Mouse (Mus musculus): ENCODE results near the gene Atp5mpl. TPM values are rescaled to one million over a fixed set of nuclear protein-coding genes. Genes with fewer than 3 reads are reported as not detected.
"Not testable (repeated sequence)": the region's sequence is repeated elsewhere in the genome, so short reads cannot be mapped to it uniquely, and the experiment has no call there.

Atp5mpl gene
- polyA plus RNA-seq, 1 experiment from 2014 or later = 1,000 TPM

DNA sequence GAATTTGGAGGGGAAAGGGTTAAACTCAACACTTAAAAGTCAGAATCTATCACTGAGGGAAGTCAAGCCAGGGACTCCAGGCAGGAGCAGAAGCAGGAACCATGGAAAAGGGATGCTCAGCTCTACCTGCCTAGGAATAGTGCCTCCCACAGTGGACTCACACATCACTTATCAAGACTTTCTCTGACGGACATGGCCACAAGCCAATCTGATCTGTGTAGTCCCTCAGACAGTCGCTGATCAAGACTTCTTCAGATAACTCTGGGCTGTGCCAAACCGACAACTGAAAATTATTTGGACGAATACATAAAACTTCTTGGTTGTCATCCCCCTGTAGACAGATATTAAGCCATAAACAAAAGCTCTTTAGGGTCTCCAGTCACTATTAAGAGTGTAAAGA, 3.3 kb upstream of the Atp5mpl start:
- Histone ChIP-seq H3K9me3 (ENCODE audit: control insufficient read depth, low read length) (no peaks in the 10 kb centered on the region), H3K4me2 (ENCODE audit: low read length) (no peak overlapping the region), H3K27ac (ENCODE audit: low read depth) (no peak overlapping the region), H3K4me1 (replicated peaks; ENCODE audit: control insufficient read depth, insufficient read depth, low read length) (peaks cover 9% of the 10 kb centered on the region), H3K36me3 (ENCODE audit: control insufficient read depth, insufficient read depth, low read length) (0 out of 2 replicates have a peak, but pooled peaks cover 3% of the 10 kb centered on the region), H3K27me3 (replicated peaks; ENCODE audit: control insufficient read depth, insufficient read depth, low read length) (no peaks in the 10 kb centered on the region), H3K4me3 (ENCODE audit: low read depth, low read length) (no peak overlapping the region), H3K9ac (ENCODE audit: low read length) (no peak overlapping the region)
- ATAC-seq (replicated peaks; ENCODE audit: low FRiP score, low TSS enrichment, low read depth) = no peak
- no peak for DNase-seq (ENCODE audit: low spot score)
- WGBS = 84% methylated on average over 4 of the region's 4 CpGs

DNA sequence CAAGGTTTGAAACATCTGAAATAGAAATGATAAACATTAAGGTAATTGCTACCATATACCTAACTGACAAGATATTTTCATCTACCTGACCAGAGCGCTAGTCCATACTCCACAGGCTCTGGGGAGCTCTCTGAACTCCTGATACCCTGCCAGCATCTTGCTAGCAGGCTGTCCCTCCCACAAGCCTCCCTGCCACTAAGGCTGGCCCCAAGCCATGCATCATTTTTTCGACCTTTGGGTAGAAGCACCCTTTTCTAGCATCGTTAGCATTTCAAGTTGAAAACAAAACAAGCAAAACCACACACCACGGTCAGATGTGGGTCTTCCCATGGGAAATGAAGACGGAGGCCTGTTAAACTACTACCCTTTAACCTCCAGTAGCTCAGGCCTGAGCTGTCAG, 3.4 kb downstream of the Atp5mpl start:
- H3K4me2 ChIP-seq (ENCODE audit: low read length) = no peak overlapping the region
- no peaks in the 10 kb centered on the region for H3K9me3 ChIP-seq (ENCODE audit: control insufficient read depth, low read length)
- H3K4me3 ChIP-seq (ENCODE audit: low read depth, low read length) = no peak overlapping the region
- ATAC-seq (replicated peaks; ENCODE audit: low FRiP score, low TSS enrichment, low read depth) = no peak
- peaks cover 47% of the 10 kb centered on the region for H3K36me3 ChIP-seq (ENCODE audit: control insufficient read depth, insufficient read depth, low read length)
- H3K9ac ChIP-seq (ENCODE audit: low read length) = no peak overlapping the region
- WGBS = 87% methylated on average over 5 of the region's 5 CpGs
- no peaks in the 10 kb centered on the region for H3K27me3 ChIP-seq (replicated peaks; ENCODE audit: control insufficient read depth, insufficient read depth, low read length)
- DNase-seq (ENCODE audit: low spot score) = no peak
- H3K4me1 ChIP-seq (replicated peaks; ENCODE audit: control insufficient read depth, insufficient read depth, low read length) = peaks cover 9% of the 10 kb centered on the region
- H3K27ac ChIP-seq (ENCODE audit: low read depth) = no peak overlapping the region

DNA sequence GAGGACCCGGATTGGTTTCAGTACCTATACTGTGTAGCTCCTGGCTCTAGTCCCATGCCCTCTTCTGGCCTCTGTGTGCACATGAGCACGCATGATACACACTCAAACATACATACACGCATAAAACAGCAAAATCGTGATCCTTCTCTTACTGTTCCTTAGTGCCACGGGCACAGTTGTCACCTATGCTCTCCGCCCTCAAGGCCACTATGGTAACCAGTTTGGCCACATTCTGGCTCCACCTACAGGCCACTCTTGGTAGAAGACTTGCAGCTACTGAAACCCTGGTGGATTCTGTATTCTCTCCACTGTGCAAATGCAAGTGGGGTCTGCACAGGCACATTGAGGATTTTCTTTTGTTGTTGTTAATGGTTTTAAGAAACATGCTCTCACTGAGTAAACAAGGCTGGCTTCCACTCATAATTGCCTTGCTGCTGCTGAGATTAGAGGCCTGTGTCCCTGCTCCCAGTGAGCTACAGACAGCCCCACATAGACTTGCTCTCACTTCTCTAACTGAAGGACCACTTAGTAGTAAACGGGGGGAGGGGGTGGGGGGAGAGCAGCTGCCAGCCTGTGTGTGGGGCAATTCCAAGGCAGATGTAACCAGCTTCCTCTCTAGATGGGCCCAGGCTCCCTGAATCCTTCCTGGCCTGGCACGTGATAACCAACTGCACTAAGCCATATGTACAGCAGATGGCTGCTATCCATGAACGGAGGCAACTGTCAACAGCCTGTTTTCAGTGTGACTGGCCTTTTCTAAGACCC, 8.5 kb downstream of the Atp5mpl start:
- H3K4me1 ChIP-seq (replicated peaks; ENCODE audit: control insufficient read depth, insufficient read depth, low read length) = no peaks in the 10 kb centered on the region
- no peak overlapping the region for H3K27ac ChIP-seq (ENCODE audit: low read depth)
- H3K9ac ChIP-seq (ENCODE audit: low read length) = no peak overlapping the region
- 43% methylated on average over 9 of the region's 9 CpGs for WGBS
- ATAC-seq (replicated peaks; ENCODE audit: low FRiP score, low TSS enrichment, low read depth) (peak; percentile 81), DNase-seq (ENCODE audit: low spot score) (peak; percentile 85)
- H3K4me2 ChIP-seq (ENCODE audit: low read length) = no peak overlapping the region
- no peak overlapping the region for H3K4me3 ChIP-seq (ENCODE audit: low read depth, low read length)
- H3K36me3 ChIP-seq (ENCODE audit: control insufficient read depth, insufficient read depth, low read length) = peaks cover 39% of the 10 kb centered on the region
- no peaks in the 10 kb centered on the region for H3K9me3 ChIP-seq (ENCODE audit: control insufficient read depth, low read length)
- H3K27me3 ChIP-seq (replicated peaks; ENCODE audit: control insufficient read depth, insufficient read depth, low read length) = no peaks in the 10 kb centered on the region

DNA sequence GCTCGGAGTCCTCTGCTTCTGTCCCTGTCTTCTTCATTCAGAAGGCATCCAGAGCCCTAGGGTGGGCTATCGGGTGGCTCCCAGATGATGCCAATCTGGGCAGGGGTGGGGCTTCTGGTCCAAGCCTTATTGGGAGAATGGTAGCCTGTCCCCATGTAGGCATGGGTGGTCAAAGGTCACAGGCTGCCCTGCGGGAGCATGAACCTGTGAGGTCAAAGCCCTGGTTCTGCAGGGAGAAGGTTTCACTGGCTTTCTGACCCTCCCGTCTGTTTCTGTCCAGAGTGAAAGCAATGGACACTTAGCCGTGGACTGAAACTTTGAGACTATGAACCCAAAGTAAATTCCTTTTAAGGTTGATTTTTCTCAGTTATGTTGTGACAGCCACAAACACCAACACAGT, 10.6 kb downstream of the Atp5mpl start:
- no peak for DNase-seq (ENCODE audit: low spot score)
- WGBS = 71% methylated on average over 5 of the region's 5 CpGs
- no peaks in the 10 kb centered on the region for H3K27me3 ChIP-seq (replicated peaks; ENCODE audit: control insufficient read depth, insufficient read depth, low read length)
- H3K4me2 ChIP-seq (ENCODE audit: low read length) = no peak overlapping the region
- ATAC-seq (replicated peaks; ENCODE audit: low FRiP score, low TSS enrichment, low read depth) = no peak
- no peak overlapping the region for H3K9ac ChIP-seq (ENCODE audit: low read length)
- H3K36me3 ChIP-seq (ENCODE audit: control insufficient read depth, insufficient read depth, low read length) = peaks cover 20% of the 10 kb centered on the region
- H3K4me3 ChIP-seq (ENCODE audit: low read depth, low read length) = no peak overlapping the region
- H3K27ac ChIP-seq (ENCODE audit: low read depth) = no peak overlapping the region
- H3K4me1 ChIP-seq (replicated peaks; ENCODE audit: control insufficient read depth, insufficient read depth, low read length) = peaks cover 6% of the 10 kb centered on the region; the same call in 1 of the 2 replicates
- H3K9me3 ChIP-seq (ENCODE audit: control insufficient read depth, low read length) = no peaks in the 10 kb centered on the region

DNA sequence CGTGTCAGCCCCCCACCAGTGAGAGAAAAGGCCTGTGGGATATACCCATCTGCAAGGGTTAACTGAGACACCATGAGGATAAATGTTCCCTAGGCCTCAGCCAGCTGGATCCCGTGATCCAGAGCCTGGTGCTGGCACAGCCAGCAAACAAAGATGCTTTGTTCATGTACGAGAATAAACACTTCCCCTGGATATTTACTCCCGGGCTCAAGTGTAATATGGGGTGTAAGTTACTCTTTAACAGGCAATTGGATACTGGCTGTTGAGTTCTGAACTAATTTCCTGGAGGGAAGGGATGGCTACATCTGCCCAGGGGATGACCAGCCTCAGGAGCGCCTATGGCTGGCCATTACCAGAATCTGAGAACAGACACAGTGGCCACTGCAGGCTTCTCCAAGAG, 15.1 kb downstream of the Atp5mpl start:
- Histone ChIP-seq H3K4me3 (ENCODE audit: low read depth, low read length) (no peak overlapping the region), H3K9ac (ENCODE audit: low read length) (no peak overlapping the region), H3K27me3 (replicated peaks; ENCODE audit: control insufficient read depth, insufficient read depth, low read length) (no peaks in the 10 kb centered on the region), H3K4me1 (replicated peaks; ENCODE audit: control insufficient read depth, insufficient read depth, low read length) (peaks cover 10% of the 10 kb centered on the region; the same call in 1 of the 2 replicates), H3K4me2 (ENCODE audit: low read length) (no peak overlapping the region), H3K9me3 (ENCODE audit: control insufficient read depth, low read length) (no peaks in the 10 kb centered on the region), H3K36me3 (ENCODE audit: control insufficient read depth, insufficient read depth, low read length) (no peaks in the 10 kb centered on the region), H3K27ac (ENCODE audit: low read depth) (peak overlapping the region; percentile 41; the same call in 1 of the 2 replicates)
- ATAC-seq (replicated peaks; ENCODE audit: low FRiP score, low TSS enrichment, low read depth) = peak; percentile 38; the same call in 1 of the 2 replicates
- no peak for DNase-seq (ENCODE audit: low spot score)
- 34% methylated on average over 5 of the region's 5 CpGs for WGBS

DNA sequence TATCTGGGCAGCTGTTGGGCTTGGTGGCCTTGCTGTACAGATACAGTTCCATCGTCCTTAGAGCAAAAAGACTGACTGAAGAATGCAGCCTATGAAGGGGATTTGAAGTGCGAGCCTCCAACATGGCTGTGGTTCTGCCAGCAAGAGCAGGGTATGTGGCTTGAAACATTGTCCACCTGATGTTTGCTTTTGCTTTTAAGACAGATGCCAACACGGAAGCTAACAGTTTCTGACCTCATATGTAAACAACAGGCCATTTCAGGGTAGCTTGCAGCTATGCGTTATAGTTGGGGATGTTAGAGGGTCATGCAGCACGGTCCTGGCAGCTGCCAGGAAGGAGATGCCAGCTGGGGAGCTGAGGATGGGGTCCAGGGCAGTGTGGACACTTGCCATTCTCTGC, 16.3 kb downstream of the Atp5mpl start:
- Histone ChIP-seq H3K4me1 (replicated peaks; ENCODE audit: control insufficient read depth, insufficient read depth, low read length) (peaks cover 16% of the 10 kb centered on the region), H3K4me3 (ENCODE audit: low read depth, low read length) (no peak overlapping the region), H3K27me3 (replicated peaks; ENCODE audit: control insufficient read depth, insufficient read depth, low read length) (no peaks in the 10 kb centered on the region), H3K27ac (ENCODE audit: low read depth) (no peak overlapping the region), H3K9ac (ENCODE audit: low read length) (no peak overlapping the region), H3K4me2 (ENCODE audit: low read length) (no peak overlapping the region), H3K36me3 (ENCODE audit: control insufficient read depth, insufficient read depth, low read length) (no peaks in the 10 kb centered on the region), H3K9me3 (ENCODE audit: control insufficient read depth, low read length) (no peaks in the 10 kb centered on the region)
- no peak for ATAC-seq (replicated peaks; ENCODE audit: low FRiP score, low TSS enrichment, low read depth)
- WGBS = 53% methylated on average over 5 of the region's 5 CpGs
- no peak for DNase-seq (ENCODE audit: low spot score)

DNA sequence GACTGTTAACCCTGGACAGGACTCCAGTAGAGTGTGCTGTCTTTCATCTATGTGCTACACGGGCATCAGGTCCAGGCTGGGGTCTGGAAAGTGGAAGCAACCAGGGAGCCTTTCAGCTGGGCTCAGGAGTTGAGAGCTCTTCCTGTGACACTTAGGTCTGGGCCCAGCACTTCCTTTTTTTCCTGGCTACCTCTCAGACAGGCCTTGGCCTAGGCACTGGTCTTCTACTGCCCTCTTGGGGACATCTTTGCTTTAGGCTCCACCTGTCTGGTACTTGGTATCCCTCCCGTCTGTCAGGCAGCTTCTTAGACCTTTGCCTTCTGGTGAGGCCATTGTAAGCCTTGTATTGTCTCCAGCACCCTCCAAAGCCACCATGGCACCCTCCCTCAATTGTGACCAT, 20.1 kb downstream of the Atp5mpl start:
- Histone ChIP-seq H3K4me1 (replicated peaks; ENCODE audit: control insufficient read depth, insufficient read depth, low read length) (peaks cover 33% of the 10 kb centered on the region), H3K27me3 (replicated peaks; ENCODE audit: control insufficient read depth, insufficient read depth, low read length) (no peaks in the 10 kb centered on the region), H3K36me3 (ENCODE audit: control insufficient read depth, insufficient read depth, low read length) (no peaks in the 10 kb centered on the region), H3K4me2 (ENCODE audit: low read length) (no peak overlapping the region), H3K4me3 (ENCODE audit: low read depth, low read length) (no peak overlapping the region), H3K27ac (ENCODE audit: low read depth) (no peak overlapping the region), H3K9me3 (ENCODE audit: control insufficient read depth, low read length) (no peaks in the 10 kb centered on the region), H3K9ac (ENCODE audit: low read length) (no peak overlapping the region)
- DNase-seq (ENCODE audit: low spot score) (no peak), ATAC-seq (replicated peaks; ENCODE audit: low FRiP score, low TSS enrichment, low read depth) (peak; percentile 17; the same call in 1 of the 2 replicates)
- 27% methylated on average over 2 of the region's 2 CpGs for WGBS

DNA sequence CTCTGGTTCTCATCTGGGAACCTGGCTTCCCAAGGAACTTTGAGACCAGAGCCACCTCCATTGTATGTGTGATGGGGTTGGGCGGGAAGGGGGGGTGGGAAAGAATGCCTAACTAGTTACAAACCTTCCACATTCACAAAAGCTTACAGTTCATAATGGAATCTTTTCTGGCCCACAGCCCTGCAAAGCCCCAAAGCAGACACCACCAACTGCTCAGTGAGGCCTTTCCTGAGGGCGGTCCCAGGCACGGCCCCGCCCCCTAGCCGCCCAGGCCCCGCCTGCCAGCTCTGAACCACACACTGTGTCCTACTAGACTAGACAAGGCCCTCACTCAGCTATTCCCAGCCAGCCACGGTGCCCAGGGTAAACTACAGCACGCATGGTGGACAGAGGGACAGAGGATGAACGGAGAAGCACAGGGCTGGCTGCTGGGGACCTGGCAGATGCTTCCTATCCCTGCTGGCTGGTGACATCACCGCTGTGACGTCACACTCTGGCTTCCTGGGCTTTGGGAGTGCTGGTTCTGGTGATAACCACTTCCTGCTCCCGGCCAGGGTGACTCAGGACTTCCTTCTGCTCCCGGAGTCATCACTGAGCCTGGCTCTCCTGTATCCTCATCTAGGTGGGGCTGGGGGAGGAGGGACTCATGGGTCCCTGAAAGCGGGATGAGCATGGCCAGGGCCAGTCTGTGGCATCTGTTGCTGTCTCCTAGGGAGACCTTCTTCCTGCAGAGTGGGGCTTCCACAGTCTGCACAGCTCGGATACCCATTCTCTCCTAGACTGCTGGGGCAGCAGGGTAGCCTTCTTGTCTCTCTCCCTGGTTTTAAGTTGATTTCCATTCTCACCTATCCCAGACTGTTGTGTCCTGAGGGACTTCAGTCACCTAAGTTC, 20.8 kb downstream of the Atp5mpl start:
- H3K4me3 ChIP-seq (ENCODE audit: low read depth, low read length); DNase-seq (ENCODE audit: low spot score); H3K27me3 ChIP-seq (replicated peaks; ENCODE audit: control insufficient read depth, insufficient read depth, low read length); H3K9me3 ChIP-seq (ENCODE audit: control insufficient read depth, low read length); H3K36me3 ChIP-seq (ENCODE audit: control insufficient read depth, insufficient read depth, low read length); H3K9ac ChIP-seq (ENCODE audit: low read length); H3K4me2 ChIP-seq (ENCODE audit: low read length): not testable (repeated sequence)
- peak; percentile 64 for ATAC-seq (replicated peaks; ENCODE audit: low FRiP score, low TSS enrichment, low read depth)
- H3K27ac ChIP-seq (ENCODE audit: low read depth) = peak overlapping the region; percentile 65
- peaks cover 29% of the 10 kb centered on the region for H3K4me1 ChIP-seq (replicated peaks; ENCODE audit: control insufficient read depth, insufficient read depth, low read length)
- WGBS = 59% methylated on average over 9 of the region's 15 CpGs
